Mouse (Mus musculus) CH12.LX (cell line): Measurements from ENCODE around the gene Ifi202b. TPM values are rescaled to one million over a fixed set of nuclear protein-coding genes. Genes with fewer than 3 reads are reported as not detected.
"Not testable (repeated sequence)": the region's sequence is repeated elsewhere in the genome, so short reads cannot be mapped to it uniquely, and the experiment has no call there.

Experiments used
- DNase-seq: peaks from one replicate; pipeline ENCODE4 v3.0.0-alpha.2; 2013; ENCODE audit errors: extremely low read depth
- H3K27ac ChIP-seq: 2 replicates; pipeline ENCODE4 v1.5.1; 2012; ENCODE audit warnings: low read depth, mild to moderate bottlenecking, control low read depth, moderate library complexity; ENCODE audit not compliant: insufficient read depth
- H3K27me3 ChIP-seq: replicated peaks from 2 replicates; pipeline ENCODE3; 2012; ENCODE audit warnings: inconsistent platforms
- H3K36me3 ChIP-seq, 2 experiments: replicated peaks in 1 of 2; 2 replicates each; pipeline versions ENCODE3 to v1.6.1; 2012; ENCODE audit warnings: inconsistent platforms in 1 of 2, low read length in 1 of 2, mild to moderate bottlenecking in 1 of 2, mixed read lengths in 1 of 2, moderate library complexity in 1 of 2; ENCODE audit not compliant: control insufficient read depth in 1 of 2, insufficient read depth in 1 of 2
- H3K4me1 ChIP-seq, 2 experiments: 2 replicates each; pipeline ENCODE4 v1.6.1; 2012; ENCODE audit warnings: inconsistent platforms in 1 of 2, moderate library complexity in 1 of 2; ENCODE audit not compliant: insufficient read depth in 2 of 2, control insufficient read depth in 1 of 2
- H3K4me2 ChIP-seq: 2 replicates; pipeline ENCODE4 v1.6.1; 2012; ENCODE audit warnings: low read depth, mild to moderate bottlenecking, control low read depth; ENCODE audit not compliant: poor library complexity, insufficient read depth, severe bottlenecking
- H3K4me3 ChIP-seq, 3 experiments: fragments of 150-350 bp in 1 of 3; sonication (generic) in 1 of 3; replicated peaks in 1 of 3; 2 replicates each; pipeline versions ENCODE3 to v1.5.1; 2011 to 2012; ENCODE audit warnings: low read depth in 2 of 3, low read length in 2 of 3, mild to moderate bottlenecking in 2 of 3, moderate library complexity in 2 of 3, control low read depth in 1 of 3, improper control_type of control experiment in 1 of 3, inconsistent platforms in 1 of 3, mixed read lengths in 1 of 3; ENCODE audit not compliant: poor library complexity in 1 of 3
- H3K79me2 ChIP-seq: replicated peaks from 2 replicates; pipeline ENCODE4 v1.6.1; 2012; ENCODE audit warnings: mild to moderate bottlenecking, moderate library complexity; ENCODE audit not compliant: control insufficient read depth, poor library complexity, insufficient read depth, severe bottlenecking; ENCODE audit errors: extremely low read depth
- H3K9ac ChIP-seq: 2 replicates; pipeline ENCODE4 v1.6.1; 2012; ENCODE audit warnings: low read depth, mild to moderate bottlenecking, control low read depth, moderate library complexity; ENCODE audit not compliant: insufficient read depth
- H3K9me3 ChIP-seq: replicated peaks from 2 replicates; pipeline ENCODE3; 2012; ENCODE audit warnings: low read length, inconsistent platforms, mixed read lengths
- CHD2 ChIP-seq: IDR thresholded peaks from 2 replicates; pipeline ENCODE4 v1.6.1; 2011; ENCODE audit warnings: low read length, improper control_type of control experiment
- CTCF ChIP-seq, 2 experiments: IDR thresholded peaks in 1 of 2; conservative IDR thresholded peaks in 1 of 2; 2 replicates each; pipeline ENCODE4 v1.5.1; 2011 to 2012; ENCODE audit warnings: low read depth in 2 of 2, low read length in 2 of 2, improper control_type of control experiment in 1 of 2, inconsistent platforms in 1 of 2, mild to moderate bottlenecking in 1 of 2, moderate library complexity in 1 of 2
- EP300 ChIP-seq: IDR thresholded peaks from 2 replicates; pipeline ENCODE4 v1.6.1; 2011; ENCODE audit warnings: low read length, improper control_type of control experiment
- JUN ChIP-seq: IDR thresholded peaks from 2 replicates; pipeline ENCODE4 v1.6.1; 2011; ENCODE audit warnings: low read depth, mild to moderate bottlenecking, low read length, improper control_type of control experiment, moderate library complexity; ENCODE audit not compliant: insufficient read depth
- KAT2A ChIP-seq: IDR thresholded peaks from 2 replicates; pipeline ENCODE4 v1.6.1; 2012; ENCODE audit warnings: low read length, improper control_type of control experiment, inconsistent platforms; ENCODE audit not compliant: insufficient replicate concordance
- MAX ChIP-seq: IDR thresholded peaks from 2 replicates; pipeline ENCODE4 v1.6.1; 2011; ENCODE audit warnings: low read length, improper control_type of control experiment
- MEF2A ChIP-seq: IDR thresholded peaks from 2 replicates; pipeline ENCODE4 v1.6.1; 2014; ENCODE audit warnings: low read depth, mild to moderate bottlenecking, inconsistent platforms, low read length, improper control_type of control experiment, borderline replicate concordance
- NELFE ChIP-seq: IDR thresholded peaks from 2 replicates; pipeline ENCODE4 v1.6.1; 2011; ENCODE audit warnings: low read depth, low read length, improper control_type of control experiment
- NRF1 ChIP-seq: IDR thresholded peaks from 2 replicates; pipeline ENCODE4 v1.6.1; 2014; ENCODE audit warnings: low read depth, mild to moderate bottlenecking, inconsistent platforms, low read length, improper control_type of control experiment, moderate library complexity
- PAX5 ChIP-seq: IDR thresholded peaks from 2 replicates; pipeline ENCODE4 v1.6.1; 2012; ENCODE audit warnings: low read length, inconsistent platforms, mixed read lengths
- RAD21 ChIP-seq: IDR thresholded peaks from 2 replicates; pipeline ENCODE4 v1.6.1; 2011; ENCODE audit warnings: low read depth, mild to moderate bottlenecking, low read length, improper control_type of control experiment, moderate library complexity
- RCOR1 ChIP-seq: conservative IDR thresholded peaks from 2 replicates; pipeline ENCODE4 v1.6.1; 2012; ENCODE audit warnings: low read depth, mild to moderate bottlenecking, inconsistent platforms, low read length, improper control_type of control experiment
- SIN3A ChIP-seq: IDR thresholded peaks from 2 replicates; pipeline ENCODE4 v1.6.1; 2012; ENCODE audit warnings: low read length, improper control_type of control experiment, inconsistent platforms
- UBTF ChIP-seq: IDR thresholded peaks from 2 replicates; pipeline ENCODE4 v1.6.1; 2012; ENCODE audit warnings: low read depth, mild to moderate bottlenecking, inconsistent platforms, low read length, improper control_type of control experiment, moderate library complexity
- USF2 ChIP-seq: conservative IDR thresholded peaks from 2 replicates; pipeline ENCODE4 v1.6.1; 2011; ENCODE audit warnings: low read depth, low read length, improper control_type of control experiment
- ZC3H11A ChIP-seq: IDR thresholded peaks from 2 replicates; pipeline ENCODE4 v1.6.1; 2012; ENCODE audit warnings: low read depth, mild to moderate bottlenecking, inconsistent platforms, low read length, improper control_type of control experiment
- ZKSCAN1 ChIP-seq: IDR thresholded peaks from 2 replicates; pipeline ENCODE4 v1.6.1; 2012; ENCODE audit warnings: low read depth, inconsistent platforms, low read length, improper control_type of control experiment, borderline replicate concordance
- ZMIZ1 ChIP-seq: IDR thresholded peaks from 2 replicates; pipeline ENCODE4 v1.6.1; 2012; ENCODE audit warnings: low read depth, mild to moderate bottlenecking, inconsistent platforms, low read length, improper control_type of control experiment
- ZNF384 ChIP-seq: IDR thresholded peaks from 2 replicates; pipeline ENCODE4 v1.6.1; 2012; ENCODE audit warnings: low read depth, low read length, improper control_type of control experiment, inconsistent platforms
- dilution Hi-C: fragments of 300-500 bp; cut with MboI; formaldehyde crosslinking; loops from 2 replicates; pipeline ENCODE4 v1.14.3; 2020; ENCODE audit warnings: low sequenced_read_pairs; ENCODE audit not compliant: extremely low pct_unique_long_range_greater_than_20kb, extremely low pct_ligation_motif_present
- in situ Hi-C: fragments of 300-500 bp; cut with MboI; formaldehyde crosslinking; loops from 3 replicates; pipeline ENCODE4 v1.14.3; 2019; ENCODE audit warnings: low sequenced_read_pairs, low pct_ligation_motif_present, low pct_unique_long_range_greater_than_20kb, mixed read lengths
- polyA plus RNA-seq: library from polyadenylated mRNA; unstranded; fragments of >175 nt; gene quantifications from 2 replicates; pipeline ENCODE4 v1.2.1, GENCODE M21; 2012; ENCODE audit warnings: low read depth; ENCODE audit not compliant: insufficient read length
- total RNA-seq, 2 experiments: library from RNA; depleted of rRNA; stranded (reverse); fragments of 300-350 nt in 1 of 2; fragments of >200 nt in 1 of 2; gene quantifications; 2 replicates each; pipeline ENCODE4 v1.2.3; 2012 to 2014

Gene Ifi202b
- total and polyA plus RNA-seq, 3 experiments, result not detected

- Histone ChIP-seq H3K9ac (no peak overlapping the region), H3K79me2 (no peaks in the 10 kb centered on the region), H3K4me3 (no peak overlapping the region), H3K4me2 (no peak overlapping the region), H3K27ac (no peak overlapping the region), H3K9me3 (no peaks in the 10 kb centered on the region), H3K4me1 (peaks cover 0 to 8% of the 10 kb centered on the region in 2 experiments; a peak in 2 of 4 replicates), H3K36me3 (no peaks in the 10 kb centered on the region), H3K27me3 (no peaks in the 10 kb centered on the region)
- DNase-seq, result no peak
- dilution Hi-C loops, result no loop called here
- in situ Hi-C loops, result no loop called here
- no peak for TF ChIP-seq MAX
- no peak for TF ChIP-seq PAX5
- no peak for TF ChIP-seq ZKSCAN1
- TF ChIP-seq ZNF384, result no peak
- TF ChIP-seq RAD21, result no peak
- no peak for TF ChIP-seq RCOR1
- TF ChIP-seq USF2, result no peak
- no peak for TF ChIP-seq SIN3A
- no peak for TF ChIP-seq NRF1
- no peak for TF ChIP-seq ZC3H11A
- no peak for TF ChIP-seq MEF2A
- TF ChIP-seq ZMIZ1, result no peak
- TF ChIP-seq CTCF (conservative IDR thresholded peaks at IDR 0.05 in 1 of 2, IDR thresholded peaks at IDR 0.05 in 1 of 2; ENCODE audit: low read depth in 2 of 2, low read length in 2 of 2), result no peak
Observed at GRCm38 (mm10) chr1:173955071-173955796, 27.3 kb downstream of the Ifi202b start.

DNA sequence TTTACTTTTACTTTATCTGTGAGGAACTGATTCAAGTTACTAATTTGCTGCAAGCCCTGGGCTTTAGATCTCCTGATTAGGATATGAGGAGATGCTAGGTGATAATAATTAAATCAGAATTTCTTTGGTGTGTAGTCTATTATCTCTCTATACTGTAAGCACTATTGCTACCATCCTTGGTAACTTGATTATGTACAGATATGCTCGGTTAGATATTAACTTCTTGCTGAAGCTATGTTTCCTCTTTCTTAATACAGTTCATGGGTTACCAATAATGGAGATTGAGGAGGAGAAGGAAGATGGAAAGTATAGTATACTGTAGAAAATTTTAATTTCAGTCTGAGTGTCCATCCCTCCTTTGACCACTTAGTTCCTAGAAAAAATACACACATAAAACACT lies 29.0 kb downstream of the Ifi202b start:
- TF ChIP-seq USF2 (no peak), NELFE (no peak), ZC3H11A (no peak), CTCF (conservative IDR thresholded peaks at IDR 0.05 in 1 of 2, IDR thresholded peaks at IDR 0.05 in 1 of 2; ENCODE audit: low read depth in 2 of 2, low read length in 2 of 2) (no peak), PAX5 (no peak), UBTF (no peak), SIN3A (no peak), KAT2A (no peak), CHD2 (no peak), NRF1 (no peak), MEF2A (no peak), EP300 (no peak), JUN (no peak)
- H3K4me1 ChIP-seq, result peaks cover 0 to 19% of the 10 kb centered on the region in 2 experiments; a peak in 2 of 4 replicates
- no peak overlapping the region for H3K27ac ChIP-seq
- H3K79me2 ChIP-seq, result no peaks in the 10 kb centered on the region
- H3K9me3 ChIP-seq, result no peaks in the 10 kb centered on the region
- dilution Hi-C loops (no loop called here), in situ Hi-C loops (no loop called here)
- H3K36me3 ChIP-seq, result no peaks in the 10 kb centered on the region
- H3K4me3 ChIP-seq, result no peak overlapping the region
- no peak for DNase-seq
- H3K9ac ChIP-seq, result no peak overlapping the region
- no peak overlapping the region for H3K4me2 ChIP-seq
- H3K27me3 ChIP-seq, result no peaks in the 10 kb centered on the region

DNA sequence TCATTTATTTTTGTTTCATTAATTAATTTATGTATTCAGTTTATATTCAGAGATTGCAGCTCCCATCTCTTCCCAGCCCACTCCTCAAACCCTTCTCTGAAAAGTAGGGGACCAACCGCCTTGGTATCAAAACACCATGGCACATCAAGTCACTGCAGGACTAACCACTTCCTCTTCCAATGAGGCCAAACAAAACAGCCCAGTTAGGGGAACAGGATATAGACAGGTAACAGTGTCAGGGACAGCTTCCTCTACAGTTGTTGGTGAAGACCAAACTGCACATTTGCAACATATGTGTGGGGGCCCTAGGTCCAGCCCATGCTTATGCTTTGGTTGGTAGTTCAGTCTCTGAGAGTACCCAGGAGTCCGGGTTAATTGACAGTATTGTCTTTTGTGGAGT lies 33.5 kb downstream of the Ifi202b start:
- H3K36me3 ChIP-seq, in situ Hi-C loops, dilution Hi-C loops: not testable (repeated sequence)

DNA sequence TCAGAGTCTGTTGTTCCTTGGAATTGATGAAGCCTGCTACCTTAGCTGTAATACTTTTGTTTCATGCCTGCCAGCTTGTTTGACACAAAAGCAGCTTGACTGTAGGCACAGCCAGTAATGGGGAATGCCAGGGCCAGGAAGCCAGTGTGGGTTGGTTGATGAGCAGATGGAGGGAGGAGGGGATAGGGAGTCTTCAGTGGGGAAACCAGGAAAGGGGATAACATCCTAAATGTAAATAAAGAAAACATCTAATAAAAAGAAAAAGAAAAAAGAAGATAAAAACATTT lies 39.8 kb downstream of the Ifi202b start:
- H3K4me1 ChIP-seq, H3K9ac ChIP-seq, H3K4me3 ChIP-seq, dilution Hi-C loops, H3K27me3 ChIP-seq, H3K9me3 ChIP-seq, H3K27ac ChIP-seq, in situ Hi-C loops, H3K36me3 ChIP-seq, H3K79me2 ChIP-seq: not testable (repeated sequence)
- DNase-seq, result peak; percentile 20
- H3K4me2 ChIP-seq, result peak overlapping the region; percentile 12; the same call in 1 of the 2 replicates

More for the DNA sequence above, 33.5 kb downstream of the Ifi202b start:
- not testable (repeated sequence) for H3K79me2 ChIP-seq, H3K4me3 ChIP-seq, H3K27ac ChIP-seq, H3K9ac ChIP-seq, H3K27me3 ChIP-seq, H3K9me3 ChIP-seq, H3K4me2 ChIP-seq
- H3K4me1 ChIP-seq, result peaks cover 0 to 19% of the 10 kb centered on the region in 2 experiments; a peak in 2 of 4 replicates
- peak; percentile 17 for DNase-seq
